Mouse (Mus musculus) E14TG2a.4 (cell line): ENCODE measurements at regions not wholly inside any gene's neighbourhood (a gene's known extent, or its start where the extent isn't known, plus 50 kb on each side); places are given as distances from the start of the nearest gene placed in this dataset.

Experiments used
- CTCF ChIP-seq: conservative IDR thresholded peaks from 2 replicates; pipeline ENCODE4 v1.5.1; 2014; ENCODE audit warnings: low read length
- POU5F1 ChIP-seq: IDR thresholded peaks from 2 replicates; pipeline ENCODE4 v1.6.1; 2014; ENCODE audit warnings: low read length, borderline replicate concordance

DNA sequence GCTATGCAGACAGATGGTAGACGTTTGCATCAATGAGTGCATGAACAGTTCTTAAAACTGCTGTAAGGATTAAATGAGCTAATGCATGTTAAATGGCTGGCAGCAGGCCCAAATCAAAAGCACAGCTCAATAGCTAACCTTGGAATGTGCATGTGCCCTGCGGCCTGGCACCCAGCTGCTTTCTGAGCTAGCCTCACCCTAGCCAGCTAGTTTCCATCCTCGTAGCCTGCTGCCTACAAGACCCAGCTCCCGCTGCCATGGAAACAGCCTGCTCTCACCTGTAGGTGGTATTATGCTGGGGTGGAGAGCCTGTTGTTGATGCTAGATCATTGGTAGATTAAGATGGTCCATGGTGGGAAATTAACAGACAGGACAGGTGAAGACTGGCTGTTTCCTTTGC, 63.8 kb upstream of the Pja1 start:
- TF ChIP-seq CTCF (no peak), POU5F1 (no peak)
